Mouse (Mus musculus) limb, embryonic 13.5 days (tissue): ENCODE measurements around the gene Rcc1. TPM values are rescaled to one million over a fixed set of nuclear protein-coding genes. Genes with fewer than 3 reads are reported as not detected.
A peak's percentile ranks its signal among the peaks of the same experiment; 100 is the strongest.
"Not testable (repeated sequence)": the region's sequence is repeated elsewhere in the genome, so short reads cannot be mapped to it uniquely, and the experiment has no call there.

Experiments
- ATAC-seq: fragments of 200-750 bp; cut with Nextera tagmentation; 2 replicates; pipeline ENCODE4 v1.8.0; 2017; ENCODE audit warnings: low read depth, moderate number of reproducible peaks, moderate TSS enrichment; ENCODE audit not compliant: low FRiP score
- H3K27ac ChIP-seq: fragments of 300-500 bp; sonication (generic); 2 replicates; pipeline ENCODE4 v1.5.1; 2015; ENCODE audit warnings: inconsistent platforms, mild to moderate bottlenecking, moderate library complexity
- H3K27me3 ChIP-seq: fragments of 300-500 bp; sonication (generic); 2 replicates; pipeline ENCODE4 v1.6.1; 2015; ENCODE audit warnings: mild to moderate bottlenecking, inconsistent platforms
- H3K36me3 ChIP-seq: fragments of 300-500 bp; sonication (generic); 2 replicates; pipeline ENCODE4 v1.6.1; 2015; ENCODE audit warnings: inconsistent platforms, mild to moderate bottlenecking, moderate library complexity
- H3K4me1 ChIP-seq: fragments of 300-500 bp; sonication (generic); 2 replicates; pipeline ENCODE4 v1.6.1; 2015; ENCODE audit warnings: inconsistent platforms
- H3K4me2 ChIP-seq: fragments of 300-500 bp; sonication (generic); replicated peaks from 2 replicates; pipeline ENCODE4 v1.6.1; 2015; ENCODE audit warnings: inconsistent platforms, mild to moderate bottlenecking, moderate library complexity
- H3K4me3 ChIP-seq: fragments of 300-500 bp; sonication (generic); 2 replicates; pipeline ENCODE4 v1.5.1; 2015; ENCODE audit warnings: moderate library complexity, mild to moderate bottlenecking, inconsistent platforms
- H3K9ac ChIP-seq: fragments of 300-500 bp; sonication (generic); 2 replicates; pipeline ENCODE4 v1.6.1; 2015; ENCODE audit warnings: mild to moderate bottlenecking, inconsistent platforms
- H3K9me3 ChIP-seq: fragments of 300-500 bp; sonication (generic); 2 replicates; pipeline ENCODE4 v1.6.1; 2016; ENCODE audit warnings: inconsistent platforms
- WGBS: fragments of 180-500 bp; shearing (Covaris S2); methylation state at CpG from one replicate; pipeline ENCODE4 v1.1.7; 2015; 5-methylcytosine and 5-hydroxymethylcytosine counted together
- polyA plus RNA-seq: library from polyadenylated mRNA; unstranded; fragments of >200 nt; fragmentation: Nextera tagmentation; extraction: Ambion mirVana; gene quantifications from 2 replicates; pipeline ENCODE4 v1.2.1, GENCODE M21; 2015

Gene Rcc1
- polyA plus RNA-seq, 1 experiment from 2014 or later: 83.0 TPM

- Histone ChIP-seq H3K36me3 (peaks cover 38% of the 10 kb centered on the region), H3K4me2 (peak overlapping the region; percentile 93), H3K27me3 (no peaks in the 10 kb centered on the region), H3K9ac (peak overlapping the region; percentile 94), H3K9me3 (no peaks in the 10 kb centered on the region), H3K4me1 (peaks cover 15% of the 10 kb centered on the region), H3K4me3 (peak overlapping the region; percentile 82), H3K27ac (peak overlapping the region; percentile 94)
- 1% methylated on average over 41 of the region's 41 CpGs for WGBS
- ATAC-seq: peak; percentile 90
Observed at GRCm38 (mm10) chr4:132308437-132309139, 44.8 kb downstream of the Rcc1 start.

GRCm38 (mm10) chr4:132306004-132306403 lies 47.4 kb downstream of the Rcc1 start:
- Histone ChIP-seq H3K27me3 (no peaks in the 10 kb centered on the region), H3K4me3 (no peak overlapping the region), H3K9me3 (no peaks in the 10 kb centered on the region), H3K4me2 (no peak overlapping the region), H3K9ac (0 out of 2 replicates have a peak overlapping the region, but pooled peaks have one; percentile 19), H3K4me1 (peaks cover 23% of the 10 kb centered on the region), H3K27ac (no peak overlapping the region), H3K36me3 (peaks cover 14% of the 10 kb centered on the region)
- WGBS: 73% methylated on average over 6 of the region's 6 CpGs
- no peak for ATAC-seq

GRCm38 (mm10) chr4:132305276-132305675 lies 48.1 kb downstream of the Rcc1 start:
- peaks cover 19% of the 10 kb centered on the region for H3K4me1 ChIP-seq
- 83% methylated on average over 8 of the region's 8 CpGs for WGBS
- H3K9ac ChIP-seq: no peak overlapping the region
- H3K36me3 ChIP-seq: peaks cover 7% of the 10 kb centered on the region
- no peak overlapping the region for H3K4me2 ChIP-seq
- no peak overlapping the region for H3K27ac ChIP-seq
- no peaks in the 10 kb centered on the region for H3K27me3 ChIP-seq
- no peaks in the 10 kb centered on the region for H3K9me3 ChIP-seq
- no peak overlapping the region for H3K4me3 ChIP-seq
- ATAC-seq: no peak

- H3K4me2 ChIP-seq: peak overlapping the region; percentile 73
- H3K27me3 ChIP-seq, H3K4me1 ChIP-seq, H3K36me3 ChIP-seq, H3K27ac ChIP-seq, ATAC-seq, H3K9me3 ChIP-seq: not testable (repeated sequence)
- 35% methylated on average over 6 of the region's 6 CpGs for WGBS
- H3K9ac ChIP-seq: peak overlapping the region; percentile 72; the same call in 1 of the 2 replicates
- H3K4me3 ChIP-seq: peak overlapping the region; percentile 50
Observed at GRCm38 (mm10) chr4:132303484-132303883, 49.9 kb downstream of the Rcc1 start.

- Histone ChIP-seq H3K27me3 (no peaks in the 10 kb centered on the region), H3K9ac (peak within 1 kb of the TSS; percentile 72), H3K4me3 (peak within 1 kb of the TSS; percentile 50), H3K4me2 (peak within 1 kb of the TSS; percentile 73), H3K36me3 (no peaks in the 10 kb centered on the region), H3K4me1 (peaks cover 8% of the 10 kb centered on the region; the same call in 1 of the 2 replicates), H3K9me3 (no peaks in the 10 kb centered on the region), H3K27ac (peak within 1 kb of the TSS; percentile 40; the same call in 1 of the 2 replicates)
- 1% methylated on average over 27 of the region's 31 CpGs for whole genome bisulfite sequencing
- peak; percentile 70 for ATAC-seq
Observed at GRCm38 (mm10) chr4:132302939-132303479, 50.4 kb downstream of the Rcc1 start, which contains the start of gene Rab42. TSS of gene Rab42 (minus strand) at chr4:132303385.

GRCm38 (mm10) chr4:132301965-132302938 lies 51.2 kb downstream of the Rcc1 start:
- ATAC-seq: no peak
- peak overlapping the region; percentile 73 for H3K4me2 ChIP-seq
- 61% methylated on average over 16 of the region's 16 CpGs for WGBS
- H3K36me3 ChIP-seq: no peaks in the 10 kb centered on the region
- no peaks in the 10 kb centered on the region for H3K9me3 ChIP-seq
- peak overlapping the region; percentile 40; the same call in 1 of the 2 replicates for H3K27ac ChIP-seq
- peak overlapping the region; percentile 50 for H3K4me3 ChIP-seq
- no peaks in the 10 kb centered on the region for H3K27me3 ChIP-seq
- peaks cover 8% of the 10 kb centered on the region; the same call in 1 of the 2 replicates for H3K4me1 ChIP-seq
- peak overlapping the region; percentile 72 for H3K9ac ChIP-seq

- ATAC-seq: no peak
- Histone ChIP-seq H3K4me2 (no peak overlapping the region), H3K4me3 (no peak overlapping the region), H3K9me3 (no peaks in the 10 kb centered on the region), H3K36me3 (no peaks in the 10 kb centered on the region), H3K27me3 (no peaks in the 10 kb centered on the region), H3K27ac (no peak overlapping the region), H3K9ac (no peak overlapping the region), H3K4me1 (peaks cover 8% of the 10 kb centered on the region; the same call in 1 of the 2 replicates)
- WGBS: 90% methylated on average over 6 of the region's 6 CpGs
Observed at GRCm38 (mm10) chr4:132301486-132301885, 51.9 kb downstream of the Rcc1 start.

- WGBS: 79% methylated on average over 1 of the region's 1 CpGs
- Histone ChIP-seq H3K4me2 (no peak overlapping the region), H3K4me3 (no peak overlapping the region), H3K4me1 (peaks cover 8% of the 10 kb centered on the region; the same call in 1 of the 2 replicates), H3K9ac (no peak overlapping the region), H3K27me3 (no peaks in the 10 kb centered on the region), H3K9me3 (no peaks in the 10 kb centered on the region), H3K27ac (no peak overlapping the region), H3K36me3 (no peaks in the 10 kb centered on the region)
- ATAC-seq: no peak
Observed at GRCm38 (mm10) chr4:132299849-132300248, 53.6 kb downstream of the Rcc1 start.

- WGBS: 41% methylated on average over 8 of the region's 8 CpGs
- no peak overlapping the region for H3K4me3 ChIP-seq
- H3K27ac ChIP-seq: no peak overlapping the region
- H3K4me2 ChIP-seq: no peak overlapping the region
- ATAC-seq: no peak
- H3K27me3 ChIP-seq: no peaks in the 10 kb centered on the region
- H3K9me3 ChIP-seq: peaks cover 5% of the 10 kb centered on the region; the same call in 1 of the 2 replicates
- H3K9ac ChIP-seq: no peak overlapping the region
- H3K4me1 ChIP-seq: no peaks in the 10 kb centered on the region
- peaks cover 29% of the 10 kb centered on the region for H3K36me3 ChIP-seq
Observed at GRCm38 (mm10) chr4:132295696-132296390, 57.6 kb downstream of the Rcc1 start.

GRCm38 (mm10) chr4:132293682-132294240 lies 59.6 kb downstream of the Rcc1 start:
- 85% methylated on average over 7 of the region's 7 CpGs for WGBS
- Histone ChIP-seq H3K9me3 (peaks cover 7% of the 10 kb centered on the region; the same call in 1 of the 2 replicates), H3K9ac (no peak overlapping the region), H3K27ac (no peak overlapping the region), H3K4me1 (no peaks in the 10 kb centered on the region), H3K4me2 (no peak overlapping the region), H3K4me3 (no peak overlapping the region), H3K36me3 (peaks cover 39% of the 10 kb centered on the region), H3K27me3 (no peaks in the 10 kb centered on the region)
- ATAC-seq: no peak

GRCm38 (mm10) chr4:132292988-132293387 lies 60.4 kb downstream of the Rcc1 start:
- Histone ChIP-seq H3K9me3 (peaks cover 7% of the 10 kb centered on the region; the same call in 1 of the 2 replicates), H3K4me2 (no peak overlapping the region), H3K27ac (no peak overlapping the region), H3K4me3 (no peak overlapping the region), H3K27me3 (no peaks in the 10 kb centered on the region), H3K36me3 (peaks cover 39% of the 10 kb centered on the region), H3K4me1 (no peaks in the 10 kb centered on the region), H3K9ac (no peak overlapping the region)
- no peak for ATAC-seq
- WGBS: 49% methylated on average over 4 of the region's 4 CpGs
